Mouse (Mus musculus): Measurements from ENCODE around the gene Eid1. TPM values are rescaled to one million over a fixed set of nuclear protein-coding genes. Genes with fewer than 3 reads are reported as not detected.

Gene Eid1
- polyA plus RNA-seq, 1 experiment from 2014 or later = 159 TPM

DNA sequence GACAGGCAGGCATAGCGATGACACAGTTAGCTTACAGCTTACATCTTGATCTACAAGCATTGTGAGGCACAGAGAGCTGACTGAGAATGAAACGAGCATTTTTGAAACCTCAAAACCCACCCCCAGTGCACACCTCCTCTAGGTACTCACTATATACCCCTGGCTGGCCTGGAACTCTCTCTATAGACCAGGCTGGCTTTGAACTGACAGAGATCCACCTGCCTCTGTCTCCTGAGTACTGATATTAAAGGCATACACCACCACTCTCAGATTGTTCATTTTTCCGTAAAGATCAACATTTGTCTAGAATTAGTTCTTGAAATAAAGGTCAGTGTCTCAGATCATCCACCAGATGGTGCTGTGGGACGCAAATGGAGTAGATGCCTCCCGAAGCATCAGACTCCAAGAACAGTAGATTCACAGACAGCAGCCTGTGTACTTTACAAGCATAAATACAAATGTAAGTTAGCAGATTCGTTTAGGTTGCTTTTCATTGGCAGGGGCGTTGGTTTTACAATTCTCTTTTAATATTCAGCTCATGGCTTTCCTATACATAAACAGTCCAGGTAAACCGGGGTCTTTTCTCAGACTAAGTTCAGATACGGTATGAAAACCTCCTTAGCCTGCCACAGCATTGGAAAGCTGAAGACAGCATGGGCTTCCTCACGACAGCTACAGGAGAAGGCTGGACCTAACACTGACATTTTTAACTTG, 12.9 kb upstream of the Eid1 start:
- no peaks in the 10 kb centered on the region for H3K79me2 ChIP-seq (ENCODE audit: inconsistent target)
- 18% methylated on average over 10 of the region's 10 CpGs for WGBS (ENCODE audit: missing documents)
- H3K27ac ChIP-seq = no peak overlapping the region
- H3K4me3 ChIP-seq (ENCODE audit: inconsistent target) = no peak overlapping the region
- H3K36me3 ChIP-seq (ENCODE audit: inconsistent target) = no peaks in the 10 kb centered on the region

- WGBS (ENCODE audit: missing documents) = 57% methylated on average over 20 of the region's 20 CpGs
- Histone ChIP-seq H3K79me2 (ENCODE audit: inconsistent target) (no peaks in the 10 kb centered on the region), H3K27ac (no peak overlapping the region), H3K4me3 (ENCODE audit: inconsistent target) (no peak overlapping the region), H3K36me3 (ENCODE audit: inconsistent target) (no peaks in the 10 kb centered on the region)
Measured at GRCm38 (mm10) chr2:125660537-125661130, 12.3 kb upstream of the Eid1 start.

DNA sequence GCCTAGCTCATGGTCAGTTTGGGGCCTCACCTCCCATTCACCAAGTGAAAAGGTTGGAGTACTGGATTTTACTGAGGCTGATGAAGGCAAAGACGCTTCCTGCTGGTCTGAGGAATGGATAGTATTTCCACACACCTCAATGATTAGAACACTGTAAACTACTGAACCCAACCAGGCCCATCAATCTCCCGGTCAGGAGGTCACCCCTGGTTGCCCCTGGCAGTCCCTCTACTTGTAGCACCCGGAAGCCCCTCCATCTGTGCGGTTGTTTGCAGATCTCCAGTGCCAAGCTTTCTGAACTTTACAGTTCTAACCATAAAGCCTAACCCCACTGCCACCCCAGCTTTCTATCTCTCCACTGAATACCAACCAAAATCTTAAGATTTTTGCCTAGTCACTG, 11.7 kb upstream of the Eid1 start:
- Histone ChIP-seq H3K79me2 (ENCODE audit: inconsistent target) (no peaks in the 10 kb centered on the region), H3K4me3 (ENCODE audit: inconsistent target) (no peak overlapping the region), H3K27ac (no peak overlapping the region), H3K36me3 (ENCODE audit: inconsistent target) (no peaks in the 10 kb centered on the region)
- WGBS (ENCODE audit: missing documents) = 94% methylated on average over 4 of the region's 4 CpGs

DNA sequence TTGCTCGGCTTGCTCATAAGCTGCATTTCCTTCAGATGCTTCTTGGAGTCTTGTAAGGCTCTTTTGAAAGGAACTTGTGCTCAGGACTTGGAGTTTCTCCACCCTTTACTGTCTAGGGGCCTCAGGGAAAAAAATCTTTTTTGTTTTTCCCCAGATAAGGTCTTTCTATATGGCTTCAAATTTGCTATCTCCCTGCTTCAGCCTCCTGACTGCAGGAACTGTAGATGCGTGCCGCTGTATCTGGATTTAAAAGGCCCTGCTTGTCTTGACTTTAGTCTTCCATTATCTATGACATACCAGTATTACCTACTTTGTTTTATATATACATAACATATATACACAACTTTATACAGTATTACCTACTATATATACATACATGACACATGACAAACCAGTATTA, 10.4 kb upstream of the Eid1 start:
- H3K79me2 ChIP-seq (ENCODE audit: inconsistent target) = no peaks in the 10 kb centered on the region
- H3K27ac ChIP-seq = no peak overlapping the region; the same call in 1 of the 2 replicates
- 72% methylated on average over 3 of the region's 3 CpGs for WGBS (ENCODE audit: missing documents)
- no peaks in the 10 kb centered on the region for H3K36me3 ChIP-seq (ENCODE audit: inconsistent target)
- no peak overlapping the region for H3K4me3 ChIP-seq (ENCODE audit: inconsistent target)

DNA sequence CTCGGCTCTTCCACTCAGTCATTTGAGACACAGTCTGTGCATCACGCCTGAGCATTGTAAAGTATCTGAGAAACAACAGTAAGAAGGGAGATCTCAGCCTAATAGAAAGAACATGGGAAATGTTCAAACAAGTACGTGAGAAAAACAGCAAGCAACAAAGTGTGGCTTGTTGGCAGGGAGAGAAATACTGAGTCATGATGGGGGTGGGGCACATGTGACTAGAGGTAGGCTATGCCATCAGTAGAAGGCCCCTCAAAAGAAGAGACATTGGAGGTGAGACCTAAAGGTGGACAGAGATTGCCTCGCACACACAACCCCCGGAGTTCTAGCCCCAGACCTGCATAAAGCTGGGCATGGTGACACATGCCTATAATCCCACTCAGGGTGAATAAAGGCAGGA, 7.7 kb upstream of the Eid1 start:
- Histone ChIP-seq H3K4me3 (ENCODE audit: inconsistent target) (no peak overlapping the region), H3K36me3 (ENCODE audit: inconsistent target) (no peaks in the 10 kb centered on the region), H3K79me2 (ENCODE audit: inconsistent target) (no peaks in the 10 kb centered on the region), H3K27ac (no peak overlapping the region)
- 95% methylated on average over 5 of the region's 5 CpGs for WGBS (ENCODE audit: missing documents)

DNA sequence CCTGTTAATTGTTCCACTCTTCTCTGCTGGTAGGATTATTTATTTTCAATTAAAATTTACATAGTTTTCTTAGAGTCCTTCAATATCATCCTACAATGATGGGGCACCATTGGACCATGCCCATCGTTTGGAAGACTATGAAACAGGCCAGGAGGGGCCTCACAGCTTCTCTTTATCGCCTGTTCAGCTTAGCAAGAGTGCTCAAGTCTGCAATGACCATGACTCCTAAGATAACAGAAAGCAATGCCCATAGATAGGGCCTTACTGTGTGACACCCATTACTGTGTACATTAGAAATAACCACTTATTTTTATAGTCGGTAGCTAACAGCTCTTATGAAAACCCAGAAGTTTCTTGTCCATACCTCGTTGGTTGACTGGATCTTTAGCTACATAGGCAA, 7.0 kb upstream of the Eid1 start:
- Histone ChIP-seq H3K4me3 (ENCODE audit: inconsistent target) (no peak overlapping the region), H3K27ac (no peak overlapping the region), H3K36me3 (ENCODE audit: inconsistent target) (no peaks in the 10 kb centered on the region), H3K79me2 (ENCODE audit: inconsistent target) (no peaks in the 10 kb centered on the region)
- WGBS (ENCODE audit: missing documents) = 83% methylated on average over 3 of the region's 4 CpGs

DNA sequence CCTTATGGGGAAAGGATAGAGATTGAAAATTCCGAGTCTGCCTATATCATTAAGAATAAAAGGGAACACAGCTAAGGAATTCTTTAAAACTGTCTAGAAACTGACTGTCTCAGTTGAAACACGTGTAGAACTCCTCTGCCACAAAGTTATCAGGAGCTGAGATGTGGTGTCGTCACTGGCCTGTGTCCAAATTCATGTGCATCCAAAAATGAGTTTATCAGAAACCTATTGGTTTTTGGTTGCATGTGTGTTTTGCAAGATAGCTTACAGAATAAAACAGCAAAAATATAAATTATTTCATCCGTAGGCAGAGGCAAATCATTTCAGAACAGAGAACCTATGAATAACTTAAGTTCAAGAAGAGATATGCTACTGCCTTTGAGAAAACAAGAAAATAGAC, 6.2 kb upstream of the Eid1 start:
- peak overlapping the region; percentile 95 for H3K27ac ChIP-seq
- 57% methylated on average over 4 of the region's 4 CpGs for WGBS (ENCODE audit: missing documents)
- no peak overlapping the region for H3K4me3 ChIP-seq (ENCODE audit: inconsistent target)
- H3K79me2 ChIP-seq (ENCODE audit: inconsistent target) = no peaks in the 10 kb centered on the region
- H3K36me3 ChIP-seq (ENCODE audit: inconsistent target) = no peaks in the 10 kb centered on the region

- 7% methylated on average over 5 of the region's 5 CpGs for WGBS (ENCODE audit: missing documents)
- no peaks in the 10 kb centered on the region for H3K36me3 ChIP-seq (ENCODE audit: inconsistent target)
- H3K79me2 ChIP-seq (ENCODE audit: inconsistent target) = no peaks in the 10 kb centered on the region
- no peak overlapping the region for H3K4me3 ChIP-seq (ENCODE audit: inconsistent target)
- H3K27ac ChIP-seq = peak overlapping the region; percentile 95
Measured at GRCm38 (mm10) chr2:125667184-125667583, 5.7 kb upstream of the Eid1 start.

DNA sequence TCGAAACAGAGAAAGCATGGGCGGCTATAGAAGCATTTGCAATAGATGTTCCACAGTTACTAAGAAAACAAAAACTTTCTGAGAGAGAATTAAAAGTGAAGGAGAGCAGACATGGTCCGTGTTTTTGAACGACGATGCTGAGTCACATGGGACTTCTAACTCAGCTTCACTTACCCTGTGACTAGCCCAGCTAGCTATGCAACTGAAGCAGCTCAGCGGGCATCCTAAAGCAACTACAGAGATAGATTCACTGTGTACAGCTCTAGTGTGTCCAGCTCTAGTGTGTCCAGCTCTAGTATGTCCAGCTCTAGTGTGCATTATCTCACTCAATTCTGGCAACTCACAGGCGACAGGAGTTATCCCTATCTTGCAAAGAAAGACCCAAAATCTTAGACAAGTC, 5.2 kb upstream of the Eid1 start:
- H3K27ac ChIP-seq = peak overlapping the region; percentile 95

GRCm38 (mm10) chr2:125670846-125671245, 2.0 kb upstream of the Eid1 start:
- Histone ChIP-seq H3K4me3 (ENCODE audit: inconsistent target) (no peak overlapping the region), H3K79me2 (ENCODE audit: inconsistent target) (peaks cover 23% of the 10 kb centered on the region), H3K36me3 (ENCODE audit: inconsistent target) (no peaks in the 10 kb centered on the region), H3K27ac (peak overlapping the region; percentile 84)
- WGBS (ENCODE audit: missing documents) = 47% methylated on average over 1 of the region's 1 CpGs

More for the DNA sequence above, 5.2 kb upstream of the Eid1 start:
- Histone ChIP-seq H3K4me3 (ENCODE audit: inconsistent target) (no peak overlapping the region), H3K79me2 (ENCODE audit: inconsistent target) (no peaks in the 10 kb centered on the region), H3K36me3 (ENCODE audit: inconsistent target) (no peaks in the 10 kb centered on the region)
- WGBS (ENCODE audit: missing documents) = 42% methylated on average over 7 of the region's 7 CpGs

DNA sequence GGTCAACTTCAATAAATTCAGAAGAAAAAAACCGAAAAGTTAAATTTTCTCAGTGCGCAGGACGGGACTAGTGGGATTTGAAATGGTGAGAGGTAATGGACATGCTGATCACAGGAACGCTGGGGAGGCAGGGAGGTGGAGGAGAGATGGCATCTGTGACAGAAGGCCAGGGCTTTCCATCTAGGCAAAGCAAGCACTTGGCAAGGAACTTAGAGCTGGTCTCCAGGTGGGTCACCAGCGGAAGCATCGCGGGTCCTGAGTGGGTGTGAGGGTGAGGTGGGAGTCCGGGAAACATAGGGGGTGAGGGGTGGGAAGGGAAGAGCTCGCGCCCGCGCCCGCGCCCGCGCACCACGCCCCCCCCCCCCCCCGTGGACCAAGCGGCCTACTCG, 333 bp upstream of the Eid1 start:
- 41% methylated on average over 9 of the region's 20 CpGs for WGBS (ENCODE audit: missing documents)
- Histone ChIP-seq H3K27ac (peak overlapping the region; percentile 84), H3K4me3 (ENCODE audit: inconsistent target) (peak overlapping the region; percentile 20; the same call in 1 of the 2 replicates), H3K36me3 (ENCODE audit: inconsistent target) (no peaks in the 10 kb centered on the region), H3K79me2 (ENCODE audit: inconsistent target) (peaks cover 23% of the 10 kb centered on the region)

- Histone ChIP-seq H3K27ac (no peak overlapping the region), H3K79me2 (ENCODE audit: inconsistent target) (no peaks in the 10 kb centered on the region), H3K4me3 (ENCODE audit: inconsistent target) (no peak overlapping the region), H3K36me3 (ENCODE audit: inconsistent target) (no peaks in the 10 kb centered on the region)
- 95% methylated on average over 9 of the region's 9 CpGs for WGBS (ENCODE audit: missing documents)
Measured at GRCm38 (mm10) chr2:125681811-125682210, 8.9 kb downstream of the Eid1 start.

DNA sequence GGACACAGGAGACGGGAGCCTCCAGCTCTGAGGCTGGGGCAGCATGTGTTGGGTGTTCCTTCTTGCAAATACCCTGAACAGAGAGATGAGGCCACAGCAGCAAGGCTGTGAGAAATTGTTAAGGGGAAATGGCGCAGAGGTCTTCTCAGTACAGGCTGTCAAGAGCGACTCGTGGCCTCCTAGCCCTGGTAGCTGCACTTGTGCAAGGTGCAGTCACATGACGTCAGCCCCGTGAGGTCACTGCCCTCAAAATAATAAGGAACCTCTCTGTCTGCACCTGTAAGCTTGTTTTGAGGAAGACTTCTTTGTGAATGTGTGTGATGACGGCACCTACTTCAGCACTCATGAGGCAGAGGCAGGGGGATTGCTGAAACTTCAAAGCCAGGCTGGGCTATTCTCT, 11.0 kb downstream of the Eid1 start:
- Histone ChIP-seq H3K27ac (no peak overlapping the region), H3K4me3 (ENCODE audit: inconsistent target) (no peak overlapping the region), H3K36me3 (ENCODE audit: inconsistent target) (no peaks in the 10 kb centered on the region), H3K79me2 (ENCODE audit: inconsistent target) (no peaks in the 10 kb centered on the region)
- 39% methylated on average over 7 of the region's 7 CpGs for WGBS (ENCODE audit: missing documents)

- Histone ChIP-seq H3K4me3 (ENCODE audit: inconsistent target) (no peak overlapping the region), H3K36me3 (ENCODE audit: inconsistent target) (no peaks in the 10 kb centered on the region), H3K27ac (no peak overlapping the region), H3K79me2 (ENCODE audit: inconsistent target) (no peaks in the 10 kb centered on the region)
- WGBS (ENCODE audit: missing documents) = 94% methylated on average over 10 of the region's 10 CpGs
Measured at GRCm38 (mm10) chr2:125684559-125685440, 11.9 kb downstream of the Eid1 start.

All from macrophage (primary cell).